Comparison of ENCODE assay signal across 12 mouse cellular contexts in the genomic region with DNA sequence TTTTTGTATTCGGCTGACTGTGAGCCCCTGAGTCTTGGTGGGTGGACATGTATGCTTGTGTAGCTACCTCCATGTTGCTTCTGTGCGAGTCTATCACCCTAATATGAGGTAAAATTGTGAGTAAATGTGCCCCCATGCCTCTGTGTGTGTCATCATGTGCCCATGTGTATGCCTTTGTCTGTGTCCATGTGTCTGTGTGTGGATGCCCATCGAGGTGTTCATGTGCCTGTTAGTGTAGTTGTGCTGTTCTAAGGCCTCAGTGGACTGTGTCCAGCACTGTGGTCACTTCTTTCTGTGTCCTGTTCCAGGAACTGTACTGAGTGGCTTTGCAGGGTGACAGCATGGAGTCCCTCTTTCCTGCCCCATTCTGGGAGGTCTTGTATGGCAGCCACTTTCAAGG. TPM values are rescaled to one million over a fixed set of nuclear protein-coding genes. Genes with fewer than 3 reads are reported as not detected.
A peak's percentile ranks its signal among the peaks of the same experiment; 100 is the strongest.
DNase-seq lines count a peak whose midpoint lies in the region; ATAC-seq and TF ChIP-seq lines count a peak whose summit lies in the region.
"Had no signal": no experiment of that assay in that cellular context is flagged by ENCODE, and none has a peak within 500 bp of the region (broad histone marks: within the 10 kb centered on the region; RNA-seq: fewer than 3 reads in every experiment).

No protein-coding gene starts in this region.

- ATAC-seq in heart, embryonic 11.5 days (replicated peaks; ENCODE audit: insufficient number of reproducible peaks, low FRiP score, low TSS enrichment), result no peak
- no peak for ATAC-seq in stomach, embryonic 14.5 days (ENCODE audit: insufficient number of reproducible peaks, insufficient read depth, low FRiP score, low read depth)
- ATAC-seq in stomach, postnatal 0 days (ENCODE audit: low FRiP score, low TSS enrichment), result no peak
- ATAC-seq in liver, embryonic 13.5 days (ENCODE audit: low read depth), result no peak

- 53% methylated on average over 3 of the region's 3 CpGs for WGBS in heart, embryonic 11.5 days (ENCODE audit: insufficient replicate concordance)
- WGBS in stomach, embryonic 14.5 days, result 70% methylated on average over 3 of the region's 3 CpGs
- WGBS in stomach, postnatal 0 days, result 62% methylated on average over 3 of the region's 3 CpGs
- WGBS in liver, embryonic 13.5 days (ENCODE audit: insufficient replicate concordance), result 46% methylated on average over 3 of the region's 3 CpGs

- H3K4me1 ChIP-seq in heart, embryonic 11.5 days (ENCODE audit: control insufficient read depth, insufficient read depth, low read length), result peaks cover 8% of the 10 kb centered on the region
- H3K4me1 ChIP-seq in stomach, embryonic 14.5 days (ENCODE audit: control insufficient read depth, insufficient read depth, low read length), result no peaks in the 10 kb centered on the region
- no peaks in the 10 kb centered on the region for H3K4me1 ChIP-seq in stomach, postnatal 0 days (replicated peaks; ENCODE audit: control insufficient read depth, insufficient read depth)
- peaks cover 7% of the 10 kb centered on the region for H3K4me1 ChIP-seq in liver, embryonic 13.5 days (replicated peaks)

- H3K36me3 ChIP-seq in heart, embryonic 11.5 days (ENCODE audit: control insufficient read depth, insufficient read depth, low read length), result 0 out of 2 replicates have a peak, but pooled peaks cover 4% of the 10 kb centered on the region
- no peaks in the 10 kb centered on the region for H3K36me3 ChIP-seq in stomach, embryonic 14.5 days (ENCODE audit: control insufficient read depth, insufficient read depth, low read length)
- H3K36me3 ChIP-seq in stomach, postnatal 0 days (ENCODE audit: control insufficient read depth, insufficient read depth, low read length), result no peaks in the 10 kb centered on the region
- H3K36me3 ChIP-seq in liver, embryonic 13.5 days, result no peaks in the 10 kb centered on the region

- H3K4me2 ChIP-seq in heart, embryonic 11.5 days, result peak overlapping the region; percentile 59
- peak overlapping the region; percentile 30; the same call in 1 of the 2 replicates for H3K4me2 ChIP-seq in stomach, embryonic 14.5 days (replicated peaks; ENCODE audit: low read depth, low read length)
- H3K4me2 ChIP-seq in stomach, postnatal 0 days (replicated peaks; ENCODE audit: low read depth), result no peak overlapping the region
- 0 out of 2 replicates have a peak overlapping the region, but pooled peaks have one; percentile 23 for H3K4me2 ChIP-seq in liver, embryonic 13.5 days

- H3K27ac ChIP-seq in heart, embryonic 11.5 days (ENCODE audit: low read depth, low read length), result peak overlapping the region; percentile 71
- H3K27ac ChIP-seq in stomach, embryonic 14.5 days (ENCODE audit: low read length), result no peak overlapping the region
- no peak overlapping the region for H3K27ac ChIP-seq in stomach, postnatal 0 days (replicated peaks)
- H3K27ac ChIP-seq in liver, embryonic 13.5 days, result no peak overlapping the region

- no peaks in the 10 kb centered on the region for H3K9me3 ChIP-seq in heart, embryonic 11.5 days (replicated peaks; ENCODE audit: control insufficient read depth, low read length)
- no peaks in the 10 kb centered on the region for H3K9me3 ChIP-seq in stomach, embryonic 14.5 days (ENCODE audit: control insufficient read depth, low read depth, low read length)
- no peaks in the 10 kb centered on the region for H3K9me3 ChIP-seq in stomach, postnatal 0 days (ENCODE audit: control insufficient read depth, low read length)
- H3K9me3 ChIP-seq in liver, embryonic 13.5 days (replicated peaks), result no peaks in the 10 kb centered on the region

- DNase-seq in heart, postnatal 36 days, result no peak
- no peak for DNase-seq in stomach, postnatal 0 days (ENCODE audit: low spot score)
- no peak for DNase-seq in liver, embryonic 13.5 days
- no peak for DNase-seq in layer of hippocampus, postnatal 36 days
- no peak for DNase-seq in kidney, adult 18-20 months
- no peak for DNase-seq in cerebellum, adult 8-10 months
- DNase-seq: lung, postnatal 4 days had no signal

- TF ChIP-seq CTCF in stomach, postnatal 0 days (IDR thresholded peaks at IDR 0.05; ENCODE audit: low read depth), result no peak

- no peak for TF ChIP-seq EP300 in stomach, postnatal 0 days (optimal IDR thresholded peaks at IDR 0.05)

- H3K9ac ChIP-seq in heart, embryonic 11.5 days (ENCODE audit: low read depth, low read length), result peak overlapping the region; percentile 67
- no peak overlapping the region for H3K9ac ChIP-seq in stomach, embryonic 14.5 days (replicated peaks; ENCODE audit: low read depth, low read length)
- H3K9ac ChIP-seq in stomach, postnatal 0 days (ENCODE audit: low read length), result no peak overlapping the region
- no peak overlapping the region for H3K9ac ChIP-seq in liver, embryonic 13.5 days

- peak overlapping the region; percentile 34 for H3K4me3 ChIP-seq in heart, embryonic 11.5 days (ENCODE audit: low read depth, low read length)
- H3K4me3 ChIP-seq in stomach, embryonic 14.5 days (ENCODE audit: low read depth, low read length), result peak overlapping the region; percentile 12; the same call in 1 of the 2 replicates
- H3K4me3 ChIP-seq in stomach, postnatal 0 days (ENCODE audit: low read depth, low read length), result no peak overlapping the region
- no peak overlapping the region for H3K4me3 ChIP-seq in liver, embryonic 13.5 days (replicated peaks)
- H3K4me3 ChIP-seq: erythroblast, embryonic 14.5 days had no signal

- no peaks in the 10 kb centered on the region for H3K27me3 ChIP-seq in heart, embryonic 11.5 days (ENCODE audit: control insufficient read depth, insufficient read depth, low read length)
- no peaks in the 10 kb centered on the region for H3K27me3 ChIP-seq in stomach, embryonic 14.5 days (ENCODE audit: control insufficient read depth, insufficient read depth, low read length)
- H3K27me3 ChIP-seq in stomach, postnatal 0 days (ENCODE audit: control insufficient read depth, insufficient read depth, low read length), result no peaks in the 10 kb centered on the region
- H3K27me3 ChIP-seq in liver, embryonic 13.5 days, result no peaks in the 10 kb centered on the region

- intact Hi-C loops in heart, postnatal 36 days (cut with DNase I), result no loop called here

RNA-seq across cellular contexts. Expression of gene Oprl1, which starts 0.6 kb away (rescaled TPM):
- 7.5 and 9.2 TPM in 2 replicates for polyA plus RNA-seq in heart, embryonic 11.5 days (2014; fragmentation: Nextera tagmentation; extraction: Ambion mirVana)
- not detected for total RNA-seq in heart, postnatal 36 days (2021)
- 3.0 and 3.2 TPM in 2 replicates for polyA plus RNA-seq in stomach, embryonic 14.5 days (2014; fragmentation: Nextera tagmentation; extraction: Ambion mirVana)
- polyA plus RNA-seq in stomach, postnatal 0 days (2015; fragmentation: Nextera tagmentation; extraction: Ambion mirVana), result 0.52 and 0.80 TPM in 2 replicates
- 0.24 and 0.45 TPM in 2 replicates for polyA plus RNA-seq in liver, embryonic 13.5 days (2015; fragmentation: Nextera tagmentation; extraction: Ambion mirVana)
- 10 to 100 TPM; 47.7 to 56.7 TPM for total RNA-seq in layer of hippocampus, postnatal 36 days (2021)
- polyA plus RNA-seq: C2C12; erythroblast, embryonic 14.5 days had no signal

RNA-seq across cellular contexts. Expression of gene Lkaaear1, which starts 17.1 kb away (rescaled TPM):
- polyA plus RNA-seq in heart, embryonic 11.5 days (2014; fragmentation: Nextera tagmentation; extraction: Ambion mirVana), result not detected in 2 replicates
- total RNA-seq in heart, postnatal 36 days (2021), result not detected
- not detected in 2 replicates for polyA plus RNA-seq in stomach, embryonic 14.5 days (2014; fragmentation: Nextera tagmentation; extraction: Ambion mirVana)
- not detected in 2 replicates for polyA plus RNA-seq in stomach, postnatal 0 days (2015; fragmentation: Nextera tagmentation; extraction: Ambion mirVana)
- not detected in 2 replicates for polyA plus RNA-seq in liver, embryonic 13.5 days (2015; fragmentation: Nextera tagmentation; extraction: Ambion mirVana)
- not detected for total RNA-seq in layer of hippocampus, postnatal 36 days (2021)
- total RNA-seq: left cerebral cortex, postnatal 10 days had no signal
- polyA plus RNA-seq: C2C12; erythroblast, embryonic 14.5 days had no signal

RNA-seq across cellular contexts. Expression of gene Rgs19, which starts 21.6 kb away (rescaled TPM):
- polyA plus RNA-seq in heart, embryonic 11.5 days (2014; fragmentation: Nextera tagmentation; extraction: Ambion mirVana), result 57.7 and 61.3 TPM in 2 replicates
- total RNA-seq in heart, postnatal 36 days (2021), result 1 to 10 TPM; 5.7 to 7.2 TPM
- 78.8 and 88.8 TPM in 2 replicates for polyA plus RNA-seq in stomach, embryonic 14.5 days (2014; fragmentation: Nextera tagmentation; extraction: Ambion mirVana)
- polyA plus RNA-seq in stomach, postnatal 0 days (2015; fragmentation: Nextera tagmentation; extraction: Ambion mirVana), result 20.0 and 24.6 TPM in 2 replicates
- 17.7 and 19.9 TPM in 2 replicates for polyA plus RNA-seq in liver, embryonic 13.5 days (2015; fragmentation: Nextera tagmentation; extraction: Ambion mirVana)
- total RNA-seq in layer of hippocampus, postnatal 36 days (2021), result 10 to 100 TPM; 44.0 to 44.1 TPM

RNA-seq across cellular contexts. Expression of gene Tcea2, which starts 35.3 kb away (rescaled TPM):
- 13.5 and 14.1 TPM in 2 replicates for polyA plus RNA-seq in heart, embryonic 11.5 days (2014; fragmentation: Nextera tagmentation; extraction: Ambion mirVana)
- total RNA-seq in heart, postnatal 36 days (2021), result 1 to 10 TPM; 6.1 to 7.3 TPM
- 35.3 and 36.7 TPM in 2 replicates for polyA plus RNA-seq in stomach, embryonic 14.5 days (2014; fragmentation: Nextera tagmentation; extraction: Ambion mirVana)
- 12.7 and 13.4 TPM in 2 replicates for polyA plus RNA-seq in stomach, postnatal 0 days (2015; fragmentation: Nextera tagmentation; extraction: Ambion mirVana)
- 2.4 and 2.6 TPM in 2 replicates for polyA plus RNA-seq in liver, embryonic 13.5 days (2015; fragmentation: Nextera tagmentation; extraction: Ambion mirVana)
- 10 to 100 TPM; 60.6 to 62.0 TPM for total RNA-seq in layer of hippocampus, postnatal 36 days (2021)
- polyA plus RNA-seq: erythroblast, embryonic 14.5 days had no signal

RNA-seq across cellular contexts. Expression of gene Sox18, which starts 43.9 kb away (rescaled TPM):
- 18.6 and 22.2 TPM in 2 replicates for polyA plus RNA-seq in heart, embryonic 11.5 days (2014; fragmentation: Nextera tagmentation; extraction: Ambion mirVana)
- total RNA-seq in heart, postnatal 36 days (2021), result 10 to 100 TPM; 34.4 to 64.4 TPM
- 25.9 and 28.4 TPM in 2 replicates for polyA plus RNA-seq in stomach, embryonic 14.5 days (2014; fragmentation: Nextera tagmentation; extraction: Ambion mirVana)
- 14.0 and 14.1 TPM in 2 replicates for polyA plus RNA-seq in stomach, postnatal 0 days (2015; fragmentation: Nextera tagmentation; extraction: Ambion mirVana)
- polyA plus RNA-seq in liver, embryonic 13.5 days (2015; fragmentation: Nextera tagmentation; extraction: Ambion mirVana), result 6.4 and 6.5 TPM in 2 replicates
- total RNA-seq in layer of hippocampus, postnatal 36 days (2021), result 10 to 100 TPM in 1 of 2 experiments, 1 to 10 TPM in 1; 8.3 to 11.1 TPM

Comparison
In these comparisons a context has a peak if more than half of its experiments do, and no peak if none do; other contexts are left out.
1. H3K4me3 ChIP-seq: peak in heart, embryonic 11.5 days (single experiment) and stomach, embryonic 14.5 days (single experiment); none in stomach, postnatal 0 days (single experiment) and liver, embryonic 13.5 days (single experiment).